Mouse (Mus musculus) myocyte (in vitro differentiated cells): Measurements from ENCODE around the gene Mfsd4b1.

Experiments
- CEBPB ChIP-seq: IDR thresholded peaks from 2 replicates; pipeline ENCODE4 v1.6.1; 2011; ENCODE audit warnings: mild to moderate bottlenecking, moderate library complexity; ENCODE audit not compliant: poor library complexity, insufficient read depth, severe bottlenecking
- E2F4 ChIP-seq: IDR thresholded peaks from one replicate; pipeline ENCODE4 v1.6.1; 2011; ENCODE audit warnings: mild to moderate bottlenecking, control low read depth, moderate library complexity; ENCODE audit not compliant: insufficient read depth
- MAX ChIP-seq: IDR thresholded peaks from one replicate; pipeline ENCODE4 v1.6.1; 2011; ENCODE audit warnings: low read depth, mild to moderate bottlenecking, control low read depth
- MYOD1 ChIP-seq, 3 experiments: IDR thresholded peaks; one replicate each; pipeline ENCODE4 v1.6.1; 2011; ENCODE audit warnings: control low read depth in 2 of 3, low read depth in 2 of 3, mild to moderate bottlenecking in 2 of 3, moderate library complexity in 1 of 3; ENCODE audit not compliant: insufficient read length in 2 of 3, control insufficient read depth in 1 of 3
- MYOG ChIP-seq, 3 experiments: IDR thresholded peaks; one replicate each; pipeline ENCODE4 v1.6.1; 2011; ENCODE audit warnings: control low read depth in 2 of 3, low read depth in 2 of 3, mild to moderate bottlenecking in 2 of 3; ENCODE audit not compliant: insufficient read length in 2 of 3, control insufficient read depth in 1 of 3, insufficient read depth in 1 of 3
- POLR2A ChIP-seq: IDR thresholded peaks from one replicate; pipeline ENCODE4 v1.6.1; 2011; ENCODE audit warnings: low read depth, mild to moderate bottlenecking, control low read depth, moderate library complexity; ENCODE audit not compliant: insufficient read length
- POLR2AphosphoS2 ChIP-seq: IDR thresholded peaks from one replicate; pipeline ENCODE4 v1.6.1; 2011; ENCODE audit warnings: low read depth, control low read depth; ENCODE audit not compliant: insufficient read length
- TCF12 ChIP-seq: IDR thresholded peaks from one replicate; pipeline ENCODE4 v1.6.1; 2011; ENCODE audit warnings: mild to moderate bottlenecking, control low read depth; ENCODE audit not compliant: poor library complexity, insufficient read depth, severe bottlenecking
- TCF3 ChIP-seq: IDR thresholded peaks from one replicate; pipeline ENCODE4 v1.6.1; 2011; ENCODE audit warnings: low read depth, control low read depth; ENCODE audit not compliant: insufficient read length
- USF1 ChIP-seq: IDR thresholded peaks from one replicate; pipeline ENCODE4 v1.6.1; 2011; ENCODE audit warnings: low read depth, mild to moderate bottlenecking, control low read depth, moderate library complexity

- TF ChIP-seq POLR2A = no peak
- TF ChIP-seq MAX = no peak
- no peak for TF ChIP-seq MYOD1 (IDR thresholded peaks at IDR 0.05; ENCODE audit: control insufficient read depth in 1 of 3, insufficient read length in 2 of 3, low read depth in 2 of 3)
- no peak for TF ChIP-seq TCF12
- no peak for TF ChIP-seq USF1
- no peak for TF ChIP-seq E2F4
- no peak for TF ChIP-seq CEBPB
- no peak for TF ChIP-seq POLR2AphosphoS2
- no peak for TF ChIP-seq MYOG (IDR thresholded peaks at IDR 0.05; ENCODE audit: control insufficient read depth in 1 of 3, insufficient read depth in 1 of 3, insufficient read length in 2 of 3, low read depth in 2 of 3)
- TF ChIP-seq TCF3 = no peak
These were observed 4.7 kb downstream of the Mfsd4b1 start for GRCm38 (mm10) chr10:40020401-40020800.
